Comparison of ENCODE assay signal across 9 mouse cellular contexts in the genomic region with DNA sequence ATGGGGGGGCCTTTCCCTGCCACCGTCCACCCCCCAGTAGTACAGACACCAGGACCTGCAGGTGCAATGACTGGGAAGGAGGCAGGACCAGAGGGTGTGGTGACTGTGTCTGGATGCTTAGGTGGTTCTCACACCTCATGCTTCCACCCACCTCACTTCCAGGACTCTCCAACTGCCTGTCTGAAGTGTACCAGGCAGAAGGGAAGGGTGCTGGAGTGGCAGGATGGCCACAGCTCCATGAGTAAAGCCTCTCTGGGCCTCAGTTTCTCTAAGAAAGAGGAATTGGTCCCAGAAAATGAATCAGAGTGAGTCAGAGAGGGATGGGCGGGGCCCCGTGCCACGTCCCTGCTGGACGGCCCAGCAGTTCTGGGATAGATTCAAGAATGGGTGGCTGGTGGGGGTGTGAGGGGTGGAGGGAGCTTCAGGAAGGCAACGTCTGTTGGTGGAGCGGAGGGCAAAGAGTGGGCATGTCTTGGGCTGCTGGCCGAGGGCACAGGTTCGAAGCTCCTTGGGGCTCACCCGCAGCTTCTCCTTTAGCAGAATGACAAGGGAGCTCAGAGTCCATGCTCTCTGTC. TPM values are rescaled to one million over a fixed set of nuclear protein-coding genes. Genes with fewer than 3 reads are reported as not detected.
DNase-seq lines count a peak whose midpoint lies in the region; ATAC-seq and TF ChIP-seq lines count a peak whose summit lies in the region.
"Had no signal": no experiment of that assay in that cellular context is flagged by ENCODE, and none has a peak within 500 bp of the region (broad histone marks: within the 10 kb centered on the region; RNA-seq: fewer than 3 reads in every experiment).

No protein-coding gene starts in this region.

- H3K27me3 ChIP-seq in E14TG2a.4 (ENCODE audit: insufficient read depth, low read length) = peaks cover 73% of the 10 kb centered on the region
- no peaks in the 10 kb centered on the region for H3K27me3 ChIP-seq in forebrain, embryonic 14.5 days (replicated peaks; ENCODE audit: control insufficient read depth, insufficient read depth, low read length)
- H3K27me3 ChIP-seq in liver, embryonic 13.5 days = peaks cover 49% of the 10 kb centered on the region

- peak overlapping the region; percentile 97 for H3K4me2 ChIP-seq in forebrain, embryonic 14.5 days (ENCODE audit: low read length)
- H3K4me2 ChIP-seq in liver, embryonic 13.5 days = peak overlapping the region; percentile 75

- no peak for TF ChIP-seq CTCF in E14TG2a.4 (conservative IDR thresholded peaks at IDR 0.05; ENCODE audit: low read length)

- peak; percentile 91 for DNase-seq in heart, adult 11 months
- DNase-seq in heart, postnatal 4 days = no peak
- no peak for DNase-seq in forebrain, embryonic 14.5 days (ENCODE audit: low spot score)
- no peak for DNase-seq in liver, embryonic 13.5 days
- no peak for DNase-seq in T-cell, adult 2 months (ENCODE audit: low spot score)
- no peak for DNase-seq in thymus, adult 18-20 months
- DNase-seq in ovary, postnatal 10 days (ENCODE audit: low spot score) = no peak

- H3K36me3 ChIP-seq in E14TG2a.4 (ENCODE audit: insufficient read depth, low read length) = peaks cover 6% of the 10 kb centered on the region
- H3K36me3 ChIP-seq in forebrain, embryonic 14.5 days (ENCODE audit: control insufficient read depth, insufficient read depth, low read length) = peaks cover 43% of the 10 kb centered on the region
- peaks cover 13% of the 10 kb centered on the region for H3K36me3 ChIP-seq in liver, embryonic 13.5 days

- no peaks in the 10 kb centered on the region for H3K9me3 ChIP-seq in E14TG2a.4 (ENCODE audit: low read length)
- H3K9me3 ChIP-seq in forebrain, embryonic 14.5 days (replicated peaks; ENCODE audit: control insufficient read depth, low read length) = no peaks in the 10 kb centered on the region
- H3K9me3 ChIP-seq in liver, embryonic 13.5 days (replicated peaks) = no peaks in the 10 kb centered on the region

- H3K9ac ChIP-seq in forebrain, embryonic 14.5 days (ENCODE audit: low read length) = peak overlapping the region; percentile 96
- H3K9ac ChIP-seq in liver, embryonic 13.5 days = no peak overlapping the region

- H3K27ac ChIP-seq in forebrain, embryonic 14.5 days (ENCODE audit: low read depth, low read length) = no peak overlapping the region
- H3K27ac ChIP-seq in liver, embryonic 13.5 days = no peak overlapping the region

- 54% methylated on average over 10 of the region's 10 CpGs for WGBS in forebrain, embryonic 14.5 days
- 61% methylated on average over 10 of the region's 10 CpGs for WGBS in liver, embryonic 13.5 days (ENCODE audit: insufficient replicate concordance)

- peak overlapping the region; percentile 85 for H3K4me3 ChIP-seq in E14TG2a.4 (replicated peaks; ENCODE audit: low read length)
- peak overlapping the region; percentile 86 for H3K4me3 ChIP-seq in forebrain, embryonic 14.5 days (ENCODE audit: low read depth, low read length)
- H3K4me3 ChIP-seq in liver, embryonic 13.5 days (replicated peaks) = peak overlapping the region; percentile 61; the same call in 1 of the 2 replicates

- no peak for ATAC-seq in forebrain, embryonic 14.5 days
- ATAC-seq in liver, embryonic 13.5 days (ENCODE audit: low read depth) = no peak

- H3K4me1 ChIP-seq in E14TG2a.4 (replicated peaks; ENCODE audit: low read depth, low read length) = peaks cover 63% of the 10 kb centered on the region
- H3K4me1 ChIP-seq in forebrain, embryonic 14.5 days (ENCODE audit: control insufficient read depth, insufficient read depth, low read length) = peaks cover 12% of the 10 kb centered on the region
- peaks cover 24% of the 10 kb centered on the region for H3K4me1 ChIP-seq in liver, embryonic 13.5 days (replicated peaks)

RNA-seq across cellular contexts. Expression of gene Zfp651, which starts 2.0 kb away (rescaled TPM):
- total RNA-seq in heart, postnatal 4 days (2021) = 10 to 100 TPM; 75.6 to 81.6 TPM
- 7.4 and 9.5 TPM in 2 replicates for polyA plus RNA-seq in forebrain, embryonic 14.5 days (2014; fragmentation: Nextera tagmentation; extraction: Ambion mirVana)
- polyA plus RNA-seq in liver, embryonic 13.5 days (2015; fragmentation: Nextera tagmentation; extraction: Ambion mirVana) = 1.2 and 1.3 TPM in 2 replicates

RNA-seq across cellular contexts. Expression of gene Klhl40, which starts 16.2 kb away (rescaled TPM):
- total RNA-seq in heart, postnatal 4 days (2021) = 10 to 100 TPM; 14.1 to 15.4 TPM
- polyA plus RNA-seq in forebrain, embryonic 14.5 days (2014; fragmentation: Nextera tagmentation; extraction: Ambion mirVana) = 0.49 and 0.60 TPM in 2 replicates
- polyA plus RNA-seq in liver, embryonic 13.5 days (2015; fragmentation: Nextera tagmentation; extraction: Ambion mirVana) = 0.27 and 0.45 TPM in 2 replicates

RNA-seq across cellular contexts. Expression of gene Hhatl, which starts 31.1 kb away (rescaled TPM):
- 10 to 100 TPM; 72.5 to 84.4 TPM for total RNA-seq in heart, postnatal 4 days (2021)
- polyA plus RNA-seq in forebrain, embryonic 14.5 days (2014; fragmentation: Nextera tagmentation; extraction: Ambion mirVana) = not detected in 2 replicates
- 0.12 and 0.15 TPM in 2 replicates for polyA plus RNA-seq in liver, embryonic 13.5 days (2015; fragmentation: Nextera tagmentation; extraction: Ambion mirVana)
- total RNA-seq: common myeloid progenitor, adult 5-6 weeks had no signal

RNA-seq across cellular contexts. Expression of gene Nktr, which starts 42.2 kb away (rescaled TPM):
- 10 to 100 TPM; 67.6 to 73.5 TPM for total RNA-seq in heart, postnatal 4 days (2021)
- polyA plus RNA-seq in forebrain, embryonic 14.5 days (2014; fragmentation: Nextera tagmentation; extraction: Ambion mirVana) = 41.5 and 53.0 TPM in 2 replicates
- 29.7 and 33.3 TPM in 2 replicates for polyA plus RNA-seq in liver, embryonic 13.5 days (2015; fragmentation: Nextera tagmentation; extraction: Ambion mirVana)

RNA-seq across cellular contexts. Expression of gene Ss18l2, which starts 51.0 kb away (rescaled TPM):
- 100 to 1,000 TPM; 115 to 127 TPM for total RNA-seq in heart, postnatal 4 days (2021)
- polyA plus RNA-seq in forebrain, embryonic 14.5 days (2014; fragmentation: Nextera tagmentation; extraction: Ambion mirVana) = 149 and 186 TPM in 2 replicates
- 78.9 and 81.9 TPM in 2 replicates for polyA plus RNA-seq in liver, embryonic 13.5 days (2015; fragmentation: Nextera tagmentation; extraction: Ambion mirVana)
